Mouse (Mus musculus): ENCODE results near the gene Sat2.

The Sat2 gene

DNA sequence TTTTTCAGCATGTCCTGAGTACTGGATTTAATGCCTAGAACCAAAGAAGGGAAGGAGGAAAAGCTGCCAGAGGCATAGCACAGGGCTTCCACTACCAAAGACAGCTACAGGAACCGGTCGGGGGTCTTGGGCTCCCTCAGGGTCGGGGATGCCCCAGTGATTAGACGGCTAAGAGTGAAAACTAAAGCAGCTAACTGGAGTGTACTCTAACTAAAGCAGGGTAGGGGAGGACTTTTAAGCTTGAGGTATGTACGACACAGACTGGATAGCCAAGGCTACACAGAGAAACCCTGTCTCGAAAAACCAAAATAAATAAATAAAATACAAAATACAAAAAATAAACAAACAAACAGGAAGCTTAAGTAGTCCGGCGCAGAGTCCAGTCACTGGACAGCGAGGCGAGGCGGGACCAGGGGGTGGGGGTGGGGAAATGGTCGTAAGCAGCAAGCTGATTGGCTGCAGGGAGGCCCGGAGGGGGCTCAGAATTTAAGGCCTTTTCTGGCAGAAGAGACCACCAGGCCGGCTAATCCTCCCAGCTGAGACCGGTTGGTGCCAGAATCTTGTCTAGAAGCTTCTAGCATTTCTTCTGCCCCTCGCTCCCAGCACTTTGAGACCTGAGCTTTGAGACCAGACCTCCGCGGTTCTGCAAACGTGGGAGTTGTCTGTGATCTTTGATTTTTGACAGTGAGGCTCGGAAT, at the start of gene Sat2:
Gene Sat2, plus strand, starts transcription at position 454 of the 698 bp plus-strand sequence.
- in situ Hi-C loops (cut with MboI, MseI), result no loop called here

- in situ Hi-C loops (cut with MboI, MseI), result no loop called here
Measured at GRCm38 (mm10) chr11:69575220-69575619, 46.6 kb upstream of the Sat2 start.

DNA sequence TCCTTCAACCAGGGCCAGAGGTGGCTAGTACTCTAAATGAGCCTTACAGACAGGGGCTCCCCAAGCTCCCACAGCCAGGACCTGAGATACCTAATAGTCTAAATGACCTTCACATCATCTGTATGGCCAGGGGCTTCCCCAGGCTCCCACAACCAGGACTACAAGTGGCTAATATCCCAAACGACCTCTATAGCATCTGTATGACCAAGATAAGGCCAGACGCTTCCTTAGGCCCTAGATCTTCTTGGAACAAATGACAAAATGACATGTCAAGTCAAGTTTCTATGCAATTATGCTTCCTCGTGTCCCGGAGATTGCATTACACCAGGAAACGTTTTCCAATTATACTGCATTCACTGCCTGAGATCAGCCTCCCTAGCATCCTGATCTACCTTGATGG, 45.5 kb upstream of the Sat2 start:
- in situ Hi-C loops (cut with MboI, MseI), result no loop called here

DNA sequence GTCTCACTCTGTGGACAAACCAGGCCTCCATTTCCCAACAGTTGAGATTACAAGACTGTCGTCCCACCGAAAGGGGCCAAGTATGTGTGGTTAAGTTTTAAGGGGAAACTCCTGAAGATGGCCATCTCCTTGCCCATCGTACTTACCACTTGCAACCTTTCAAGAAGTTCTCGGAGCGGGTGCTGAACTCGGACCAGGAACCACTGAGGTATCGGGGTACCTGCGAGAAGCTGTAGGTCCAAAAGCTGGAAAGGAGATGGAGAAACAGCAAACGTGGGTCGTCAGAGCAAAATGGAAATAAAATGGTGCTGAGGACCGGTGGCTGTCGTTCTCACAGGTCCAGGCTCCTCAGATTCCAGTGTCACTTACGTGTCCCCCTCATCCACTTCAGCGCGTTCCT, 43.5 kb upstream of the Sat2 start:
- in situ Hi-C loops (cut with MboI, MseI), result no loop called here

- in situ Hi-C loops (cut with MboI, MseI), result loop anchor here (5.0 kb wide), 1 partner anchor 93 kb away; the partner anchor contains the start of gene Eif4a1
Measured at GRCm38 (mm10) chr11:69579128-69580017, 42.5 kb upstream of the Sat2 start.

GRCm38 (mm10) chr11:69580091-69580514, 41.7 kb upstream of the Sat2 start, which contains the start of the genes Wrap53 and Trp53:
Gene Wrap53 (minus strand): TSS chr11:69580255.
Gene Trp53 (plus strand): TSS chr11:69580359.
- in situ Hi-C loops (cut with MboI, MseI), result loop anchor here (5.0 kb wide), 1 partner anchor 92 kb away; the partner anchor contains the start of gene Eif4a1

- in situ Hi-C loops (cut with MboI, MseI), result loop anchor here (5.0 kb wide), 1 partner anchor 92 kb away; the partner anchor contains the start of gene Eif4a1
Measured at GRCm38 (mm10) chr11:69580572-69581146, 41.2 kb upstream of the Sat2 start.

- in situ Hi-C loops (cut with MboI, MseI), result loop anchor here (5.0 kb wide), 1 partner anchor 91 kb away; the partner anchor contains the start of gene Eif4a1
Measured at GRCm38 (mm10) chr11:69581147-69581688, 40.6 kb upstream of the Sat2 start.

- in situ Hi-C loops (cut with MboI, MseI), result loop anchor here (5.0 kb wide), 1 partner anchor 90 kb away; the partner anchor contains the start of gene Eif4a1
Measured at GRCm38 (mm10) chr11:69581814-69582213, 40.0 kb upstream of the Sat2 start.

- in situ Hi-C loops (cut with MboI, MseI), result loop anchor here (5.0 kb wide), 1 partner anchor 90 kb away; the partner anchor contains the start of gene Eif4a1
Measured at GRCm38 (mm10) chr11:69582230-69582805, 39.5 kb upstream of the Sat2 start.

DNA sequence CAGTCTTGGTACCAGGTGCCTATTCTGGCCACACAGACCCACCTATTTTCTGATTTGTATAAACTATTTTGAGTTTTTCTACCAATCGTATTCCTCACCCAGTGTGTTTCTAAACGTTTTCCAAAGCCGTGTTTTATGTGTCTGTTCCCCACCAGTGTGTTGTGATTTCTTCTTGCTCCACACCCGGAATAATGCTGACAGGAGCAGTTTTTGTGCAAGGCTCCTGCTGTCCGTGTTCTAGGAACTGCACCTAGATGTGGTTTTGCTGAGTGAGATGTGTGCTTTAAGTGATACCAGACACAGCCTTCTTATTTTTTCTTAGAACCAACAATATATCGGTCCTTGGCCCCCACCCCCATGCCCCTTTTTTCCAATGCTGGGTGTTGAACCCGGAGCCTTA, 37.8 kb upstream of the Sat2 start:
- in situ Hi-C loops (cut with MboI, MseI), result loop anchor here (5.0 kb wide), 1 partner anchor 88 kb away; the partner anchor contains the start of gene Eif4a1

GRCm38 (mm10) chr11:69584937-69585336, 36.9 kb upstream of the Sat2 start:
- in situ Hi-C loops (cut with MboI, MseI), result loop anchor here (5.0 kb wide), 1 partner anchor 87 kb away; the partner anchor contains the start of gene Eif4a1

DNA sequence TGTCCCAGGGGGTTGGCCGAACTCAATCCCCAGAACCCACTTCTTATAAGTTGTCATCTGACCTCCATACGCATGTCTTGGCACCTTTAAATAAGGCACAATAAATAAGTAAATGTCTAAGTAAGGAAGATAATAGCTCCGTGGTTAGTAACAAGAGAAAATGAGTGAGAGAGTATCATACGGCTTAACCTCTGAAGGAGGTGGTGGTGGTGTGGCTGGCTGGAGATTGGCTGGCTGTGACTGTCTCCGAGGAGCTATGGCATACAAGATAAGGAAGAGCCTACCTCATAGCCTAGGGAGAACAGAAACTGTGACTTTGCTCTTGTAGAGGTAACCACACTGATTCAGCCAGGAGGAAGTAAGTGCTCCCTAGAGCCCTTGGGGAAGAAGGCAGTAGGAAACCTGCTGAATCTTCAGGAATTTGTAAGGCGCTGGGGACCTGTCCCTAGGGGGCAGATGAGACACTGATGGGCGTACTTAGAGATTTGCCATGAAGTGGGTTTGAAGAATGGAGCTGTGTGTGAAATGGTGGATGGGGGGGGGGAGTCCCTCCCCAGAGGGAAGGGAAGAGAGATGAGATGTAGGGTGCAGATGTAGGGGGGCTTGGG, 36.0 kb upstream of the Sat2 start:
- in situ Hi-C loops (cut with MboI, MseI), result no loop called here

DNA sequence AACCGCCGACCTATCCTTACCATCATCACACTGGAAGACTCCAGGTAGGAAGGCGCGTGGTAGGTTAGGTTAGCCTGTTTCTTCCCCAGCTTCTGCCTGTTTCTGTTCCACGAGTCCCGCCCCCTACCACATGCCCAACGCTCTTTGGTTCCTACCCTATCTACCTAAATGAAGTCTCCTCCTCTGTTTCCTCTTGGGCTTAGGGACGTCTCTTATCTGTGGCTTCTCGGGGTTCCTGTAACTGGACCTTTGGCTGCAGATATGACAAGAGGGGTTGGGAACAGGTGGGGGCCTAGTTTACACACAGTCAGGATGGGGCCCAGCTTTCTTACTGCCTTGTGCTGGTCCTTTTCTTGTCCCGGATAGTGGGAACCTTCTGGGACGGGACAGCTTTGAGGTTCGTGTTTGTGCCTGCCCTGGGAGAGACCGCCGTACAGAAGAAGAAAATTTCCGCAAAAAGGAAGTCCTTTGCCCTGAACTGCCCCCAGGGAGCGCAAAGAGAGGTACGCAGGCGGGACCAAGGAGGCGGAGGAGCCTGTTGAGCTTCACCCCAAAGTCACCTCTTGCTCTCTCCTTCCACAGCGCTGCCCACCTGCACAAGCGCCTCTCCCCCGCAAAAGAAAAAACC, 32.5 kb upstream of the Sat2 start:
- in situ Hi-C loops (cut with MboI, MseI), result no loop called here

- in situ Hi-C loops (cut with MboI, MseI), result no loop called here
Measured at GRCm38 (mm10) chr11:69590622-69591021, 31.2 kb upstream of the Sat2 start.

DNA sequence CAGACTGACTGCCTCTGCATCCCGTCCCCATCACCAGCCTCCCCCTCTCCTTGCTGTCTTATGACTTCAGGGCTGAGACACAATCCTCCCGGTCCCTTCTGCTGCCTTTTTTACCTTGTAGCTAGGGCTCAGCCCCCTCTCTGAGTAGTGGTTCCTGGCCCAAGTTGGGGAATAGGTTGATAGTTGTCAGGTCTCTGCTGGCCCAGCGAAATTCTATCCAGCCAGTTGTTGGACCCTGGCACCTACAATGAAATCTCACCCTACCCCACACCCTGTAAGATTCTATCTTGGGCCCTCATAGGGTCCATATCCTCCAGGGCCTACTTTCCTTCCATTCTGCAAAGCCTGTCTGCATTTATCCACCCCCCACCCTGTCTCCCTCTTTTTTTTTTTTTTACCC, 30.4 kb upstream of the Sat2 start:
- in situ Hi-C loops (cut with MboI, MseI), result no loop called here

DNA sequence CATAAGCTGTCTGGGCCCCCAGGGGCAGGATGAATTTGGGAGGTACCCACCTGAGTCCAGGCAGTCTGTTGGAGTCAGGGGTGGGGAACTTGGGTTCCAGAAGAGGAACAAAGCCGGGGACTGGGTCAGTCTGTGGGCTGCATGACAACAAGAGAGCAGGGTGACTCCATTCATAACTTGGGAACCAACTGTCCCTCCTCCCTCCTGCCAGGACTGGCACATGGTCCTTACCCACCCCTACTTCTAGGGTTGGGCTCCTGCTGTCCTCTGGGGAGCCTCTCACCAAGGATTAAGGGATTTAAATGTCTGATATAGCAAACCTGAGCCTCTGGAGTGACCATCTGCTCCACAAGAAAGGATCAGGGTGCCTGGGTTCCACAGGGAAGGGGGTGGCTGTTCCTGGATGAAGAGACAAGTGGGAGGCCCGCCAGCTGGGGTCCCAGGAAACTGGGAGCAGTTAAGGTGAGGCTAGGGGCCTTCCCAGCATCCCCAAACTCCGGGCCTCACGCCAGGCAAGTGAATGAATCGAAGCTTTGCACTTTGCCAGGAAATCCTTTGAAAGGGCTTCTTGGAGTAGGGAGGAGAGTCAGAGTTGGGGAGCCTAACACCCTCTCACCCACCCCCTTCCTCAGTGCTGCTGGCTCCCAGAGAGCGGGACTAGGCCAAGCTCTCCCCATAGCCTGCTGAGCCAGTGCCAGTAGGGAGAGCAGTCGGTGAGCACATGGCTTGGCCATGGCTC, 29.8 kb upstream of the Sat2 start:
- in situ Hi-C loops (cut with MboI, MseI), result no loop called here

GRCm38 (mm10) chr11:69592799-69593198, 29.0 kb upstream of the Sat2 start:
- in situ Hi-C loops (cut with MboI, MseI), result no loop called here

- in situ Hi-C loops (cut with MboI, MseI), result no loop called here
Measured at GRCm38 (mm10) chr11:69594853-69595252, 27.0 kb upstream of the Sat2 start.
